Mouse (Mus musculus): ENCODE measurements around the gene Gtf2ird1. TPM values are rescaled to one million over a fixed set of nuclear protein-coding genes. Genes with fewer than 3 reads are reported as not detected.
A peak's percentile ranks its signal among the peaks of the same experiment; 100 is the strongest.

Gene Gtf2ird1
- polyA plus RNA-seq, 1 experiment from 2014 or later: 73.7 TPM

- peak; percentile 88 for ATAC-seq (ENCODE audit: low FRiP score, low read depth)
- Histone ChIP-seq H3K9ac (peak overlapping the region; percentile 95), H3K4me3 (peak overlapping the region; percentile 95), H3K4me1 (replicated peaks) (peaks cover 43% of the 10 kb centered on the region), H3K27ac (replicated peaks) (peak overlapping the region; percentile 99), H3K36me3 (peaks cover 11% of the 10 kb centered on the region), H3K4me2 (peak overlapping the region; percentile 85), H3K27me3 (no peaks in the 10 kb centered on the region), H3K9me3 (no peaks in the 10 kb centered on the region)
- WGBS: under 1% methylated on average over 68 of the region's 68 CpGs
Observed at GRCm38 (mm10) chr5:134313451-134314067, 143.0 kb downstream of the Gtf2ird1 start.

- peak overlapping the region; percentile 95 for H3K4me3 ChIP-seq
- H3K27me3 ChIP-seq: no peaks in the 10 kb centered on the region
- WGBS: 2% methylated on average over 19 of the region's 19 CpGs
- H3K4me2 ChIP-seq: peak overlapping the region; percentile 85
- peak overlapping the region; percentile 95 for H3K9ac ChIP-seq
- peaks cover 43% of the 10 kb centered on the region for H3K4me1 ChIP-seq (replicated peaks)
- H3K27ac ChIP-seq (replicated peaks): peak overlapping the region; percentile 99
- no peaks in the 10 kb centered on the region for H3K9me3 ChIP-seq
- no peak for ATAC-seq (ENCODE audit: low FRiP score, low read depth)
- H3K36me3 ChIP-seq: peaks cover 14% of the 10 kb centered on the region
Observed at GRCm38 (mm10) chr5:134312691-134313450, 143.6 kb downstream of the Gtf2ird1 start.

GRCm38 (mm10) chr5:134311894-134312411 is 144.6 kb downstream of the Gtf2ird1 start:
- Histone ChIP-seq H3K9me3 (no peaks in the 10 kb centered on the region), H3K9ac (0 out of 2 replicates have a peak overlapping the region, but pooled peaks have one; percentile 21), H3K4me1 (replicated peaks) (peaks cover 47% of the 10 kb centered on the region), H3K27ac (replicated peaks) (no peak overlapping the region), H3K36me3 (peaks cover 15% of the 10 kb centered on the region), H3K4me2 (peak overlapping the region; percentile 85), H3K4me3 (peak overlapping the region; percentile 95), H3K27me3 (no peaks in the 10 kb centered on the region)
- no peak for ATAC-seq (ENCODE audit: low FRiP score, low read depth)
- 71% methylated on average over 6 of the region's 6 CpGs for WGBS

GRCm38 (mm10) chr5:134310201-134310600 is 146.3 kb downstream of the Gtf2ird1 start:
- Histone ChIP-seq H3K27ac (replicated peaks) (no peak overlapping the region), H3K4me3 (no peak overlapping the region), H3K36me3 (peaks cover 22% of the 10 kb centered on the region), H3K27me3 (no peaks in the 10 kb centered on the region), H3K4me1 (replicated peaks) (peaks cover 29% of the 10 kb centered on the region), H3K9me3 (no peaks in the 10 kb centered on the region), H3K4me2 (no peak overlapping the region), H3K9ac (no peak overlapping the region)
- no peak for ATAC-seq (ENCODE audit: low FRiP score, low read depth)
- 94% methylated on average over 9 of the region's 9 CpGs for WGBS

GRCm38 (mm10) chr5:134309345-134309744 is 147.2 kb downstream of the Gtf2ird1 start:
- Histone ChIP-seq H3K4me1 (replicated peaks) (peaks cover 27% of the 10 kb centered on the region), H3K27ac (replicated peaks) (no peak overlapping the region), H3K27me3 (no peaks in the 10 kb centered on the region), H3K4me3 (no peak overlapping the region), H3K9ac (no peak overlapping the region), H3K4me2 (no peak overlapping the region), H3K9me3 (no peaks in the 10 kb centered on the region), H3K36me3 (peaks cover 22% of the 10 kb centered on the region)
- WGBS: 96% methylated on average over 1 of the region's 1 CpGs
- no peak for ATAC-seq (ENCODE audit: low FRiP score, low read depth)

Small RNAs within 50 kb of the gene (microRNA-seq; reads per million reads assigned to microRNA genes)
- not detected for gene Gm26340
- gene Mir3965: not detected

Other genes with a start within 250 kb of the Gtf2ird1 start
- 2.8 and 3.0 TPM in 2 replicates for gene Ncf1, start 227.1 kb downstream of the Gtf2ird1 start, polyA plus RNA-seq (2015; fragmentation: Nextera tagmentation; extraction: Ambion mirVana)
- 145 and 150 TPM in 2 replicates for gene Gtf2i, start 142.0 kb downstream of the Gtf2ird1 start, polyA plus RNA-seq (2015; fragmentation: Nextera tagmentation; extraction: Ambion mirVana)
- gene Clip2, start 95.7 kb upstream of the Gtf2ird1 start, polyA plus RNA-seq (2015; fragmentation: Nextera tagmentation; extraction: Ambion mirVana): 13.8 and 14.9 TPM in 2 replicates
- gene Syna, start 103.5 kb upstream of the Gtf2ird1 start, polyA plus RNA-seq (2015; fragmentation: Nextera tagmentation; extraction: Ambion mirVana): 0.47 and 0.88 TPM in 2 replicates
- gene Rfc2, start 124.7 kb upstream of the Gtf2ird1 start, polyA plus RNA-seq (2015; fragmentation: Nextera tagmentation; extraction: Ambion mirVana): 190 and 194 TPM in 2 replicates
- 4.0 and 4.2 TPM in 2 replicates for gene Lat2, start 158.3 kb upstream of the Gtf2ird1 start, polyA plus RNA-seq (2015; fragmentation: Nextera tagmentation; extraction: Ambion mirVana)
- gene Eif4h, start 182.8 kb upstream of the Gtf2ird1 start, polyA plus RNA-seq (2015; fragmentation: Nextera tagmentation; extraction: Ambion mirVana): 336 TPM in 2 replicates
- 23.0 and 25.8 TPM in 2 replicates for gene Limk1, start 231.9 kb upstream of the Gtf2ird1 start, polyA plus RNA-seq (2015; fragmentation: Nextera tagmentation; extraction: Ambion mirVana)